Mouse (Mus musculus) limb, embryonic 14.5 days (tissue): ENCODE data around the gene Myo1c. TPM values are rescaled to one million over a fixed set of nuclear protein-coding genes. Genes with fewer than 3 reads are reported as not detected.

Experiments used
- ATAC-seq: fragments of 200-750 bp; cut with Nextera tagmentation; 2 replicates; pipeline ENCODE4 v1.8.0; 2017; ENCODE audit warnings: low read depth, moderate number of reproducible peaks, moderate TSS enrichment; ENCODE audit not compliant: low FRiP score
- DNase-seq: peaks from one replicate; pipeline ENCODE4 v3.0.0-alpha.2; 2015; ENCODE audit warnings: low spot score
- H3K27ac ChIP-seq: fragments of 300-500 bp; sonication (generic); replicated peaks from 2 replicates; pipeline ENCODE4 v1.5.1; 2014; ENCODE audit warnings: low read depth, mild to moderate bottlenecking, low read length, moderate library complexity, mixed read lengths
- H3K27me3 ChIP-seq: fragments of 300-500 bp; sonication (generic); 2 replicates; pipeline ENCODE4 v1.6.1; 2014; ENCODE audit warnings: low read length, mixed read lengths; ENCODE audit not compliant: control insufficient read depth, insufficient read depth
- H3K36me3 ChIP-seq: fragments of 300-500 bp; sonication (generic); 2 replicates; pipeline ENCODE4 v1.6.1; 2014; ENCODE audit warnings: mild to moderate bottlenecking, low read length, moderate library complexity, mixed read lengths; ENCODE audit not compliant: control insufficient read depth, insufficient read depth
- H3K4me1 ChIP-seq: fragments of 300-500 bp; sonication (generic); 2 replicates; pipeline ENCODE4 v1.6.1; 2014; ENCODE audit warnings: antibody characterized with exemption, low read length, mixed read lengths; ENCODE audit not compliant: control insufficient read depth, insufficient read depth
- H3K4me2 ChIP-seq: fragments of 300-500 bp; sonication (generic); replicated peaks from 2 replicates; pipeline ENCODE4 v1.6.1; 2014; ENCODE audit warnings: low read depth, mild to moderate bottlenecking, low read length, moderate library complexity; ENCODE audit not compliant: severe bottlenecking
- H3K4me3 ChIP-seq: fragments of 300-500 bp; sonication (generic); replicated peaks from 2 replicates; pipeline ENCODE4 v1.5.1; 2014; ENCODE audit warnings: low read length
- H3K9ac ChIP-seq: fragments of 300-500 bp; sonication (generic); 2 replicates; pipeline ENCODE4 v1.6.1; 2014; ENCODE audit warnings: mild to moderate bottlenecking, low read depth, low read length, moderate library complexity; ENCODE audit not compliant: severe bottlenecking
- H3K9me3 ChIP-seq: fragments of 300-500 bp; sonication (generic); 2 replicates; pipeline ENCODE4 v1.6.1; 2016; ENCODE audit warnings: low read length; ENCODE audit not compliant: control insufficient read depth
- POLR2A ChIP-seq: fragments of 200-500 bp; IDR thresholded peaks from 2 replicates; pipeline ENCODE4 v1.8.0; 2012; ENCODE audit warnings: inconsistent platforms, mild to moderate bottlenecking, moderate library complexity, borderline replicate concordance; ENCODE audit not compliant: insufficient read depth, insufficient read length; ENCODE audit errors: extremely low read depth
- WGBS: fragments of 180-500 bp; shearing (Covaris S2); extraction: QIAGEN DNeasy Blood & Tissue Kit; methylation state at CpG from one replicate; pipeline ENCODE4 v1.1.7; 2014; 5-methylcytosine and 5-hydroxymethylcytosine counted together
- polyA plus RNA-seq, 2 experiments: library from polyadenylated mRNA; depleted of rRNA in 1 of 2; stranded (reverse) in 1 of 2; unstranded in 1 of 2; fragments of >200 nt; fragmentation: Nextera tagmentation in 1 of 2; extraction: Ambion mirVana in 1 of 2; gene quantifications; 2 replicates each; pipeline versions ENCODE4 v1.2.1 to v1.2.3; 2012 to 2014

Myo1c gene
- polyA plus RNA-seq, 2 experiments, result 44.3 to 54.2 TPM

DNA sequence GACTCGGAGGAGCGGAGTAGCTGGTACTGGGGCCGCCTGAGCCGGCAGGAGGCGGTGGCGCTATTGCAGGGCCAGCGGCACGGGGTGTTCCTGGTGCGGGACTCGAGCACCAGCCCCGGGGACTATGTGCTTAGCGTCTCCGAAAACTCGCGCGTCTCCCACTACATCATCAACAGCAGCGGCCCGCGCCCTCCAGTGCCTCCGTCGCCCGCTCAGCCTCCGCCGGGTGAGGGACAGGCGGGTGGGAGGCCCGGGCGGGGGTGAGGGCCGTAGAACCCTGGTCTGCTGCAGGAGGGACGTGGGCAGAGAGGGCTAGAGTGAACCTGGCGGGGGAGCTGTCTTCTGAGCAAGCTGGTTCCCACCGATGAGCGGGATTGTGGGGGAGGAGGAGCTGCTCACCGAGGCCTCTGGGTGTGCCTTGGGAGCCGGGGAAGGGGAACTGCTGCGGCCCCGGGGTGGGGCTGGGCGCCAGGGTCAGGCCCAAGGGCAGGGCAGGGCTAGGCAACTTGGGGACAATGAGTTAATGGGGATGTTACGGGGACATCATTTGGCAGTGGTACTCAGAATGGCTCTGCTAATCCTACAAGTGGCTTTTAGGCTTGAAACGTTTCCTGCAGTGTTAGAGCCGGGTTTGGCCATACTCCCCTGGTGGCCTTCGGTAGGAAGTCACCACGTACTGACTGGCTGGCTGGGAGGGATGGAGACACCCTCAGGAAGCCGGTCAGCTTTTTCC lies 29.3 kb downstream of the Myo1c start:
- under 1% methylated on average over 24 of the region's 43 CpGs for WGBS
- peak overlapping the region; percentile 86 for H3K27ac ChIP-seq
- H3K27me3 ChIP-seq, result no peaks in the 10 kb centered on the region
- H3K9ac ChIP-seq, result peak overlapping the region; percentile 88
- no peak for TF ChIP-seq POLR2A
- H3K4me2 ChIP-seq, result peak overlapping the region; percentile 67
- DNase-seq (peak; percentile 53), ATAC-seq (peak; percentile 75)
- H3K36me3 ChIP-seq, result peaks cover 14% of the 10 kb centered on the region
- H3K9me3 ChIP-seq, result no peaks in the 10 kb centered on the region
- H3K4me1 ChIP-seq, result peaks cover 14% of the 10 kb centered on the region
- peak overlapping the region; percentile 96 for H3K4me3 ChIP-seq

DNA sequence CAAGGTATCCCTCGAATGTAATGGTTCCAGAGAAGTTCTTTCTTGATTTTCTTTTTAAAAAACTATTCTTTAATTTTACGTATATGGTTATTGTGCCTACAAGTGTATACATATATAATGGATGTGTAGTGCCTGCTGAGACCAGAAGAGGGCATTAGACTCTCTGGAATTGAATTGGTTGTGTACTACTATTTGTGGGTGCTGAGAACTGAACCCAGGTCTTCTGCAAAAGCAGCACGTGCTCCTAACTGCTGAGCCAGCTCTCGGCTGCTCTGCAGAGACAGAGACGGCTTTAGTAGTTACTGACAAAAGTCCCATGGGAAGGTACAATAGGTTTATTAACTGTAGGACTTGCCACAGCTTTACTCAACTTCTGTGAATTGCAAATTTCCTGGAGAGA lies 34.2 kb downstream of the Myo1c start:
- Histone ChIP-seq H3K27me3 (no peaks in the 10 kb centered on the region), H3K27ac (no peak overlapping the region), H3K9ac (no peak overlapping the region), H3K4me3 (no peak overlapping the region), H3K4me1 (peaks cover 11% of the 10 kb centered on the region; the same call in 1 of the 2 replicates), H3K9me3 (no peaks in the 10 kb centered on the region), H3K4me2 (no peak overlapping the region), H3K36me3 (peaks cover 17% of the 10 kb centered on the region)
- TF ChIP-seq POLR2A, result no peak
- DNase-seq (no peak), ATAC-seq (no peak)
- WGBS, result 81% methylated on average over 5 of the region's 5 CpGs

DNA sequence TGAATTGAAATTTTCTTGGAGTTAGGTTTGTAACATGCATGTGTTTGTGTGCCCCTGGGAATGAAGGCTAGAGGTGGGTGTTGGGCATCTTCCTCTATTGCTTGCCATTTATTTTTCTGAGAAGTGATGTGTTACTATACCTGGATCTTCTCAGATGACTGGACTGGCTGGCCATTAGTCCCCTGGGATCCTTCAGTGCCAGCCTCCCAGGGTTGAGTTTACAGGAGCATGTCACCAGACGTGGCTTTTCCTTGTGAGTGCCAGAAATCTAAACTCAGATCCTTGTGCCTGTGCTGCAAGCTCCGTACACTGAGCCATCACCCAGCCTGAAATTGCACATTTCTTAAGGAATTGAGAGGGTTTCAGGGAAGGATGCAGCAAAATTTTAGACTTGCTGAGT lies 34.7 kb downstream of the Myo1c start:
- Histone ChIP-seq H3K9me3 (no peaks in the 10 kb centered on the region), H3K36me3 (peaks cover 17% of the 10 kb centered on the region), H3K9ac (no peak overlapping the region), H3K4me1 (peaks cover 11% of the 10 kb centered on the region; the same call in 1 of the 2 replicates), H3K27me3 (no peaks in the 10 kb centered on the region), H3K4me3 (no peak overlapping the region), H3K27ac (no peak overlapping the region), H3K4me2 (no peak overlapping the region)
- TF ChIP-seq POLR2A, result no peak
- DNase-seq (no peak), ATAC-seq (no peak)
- 64% methylated on average over 2 of the region's 2 CpGs for WGBS

DNA sequence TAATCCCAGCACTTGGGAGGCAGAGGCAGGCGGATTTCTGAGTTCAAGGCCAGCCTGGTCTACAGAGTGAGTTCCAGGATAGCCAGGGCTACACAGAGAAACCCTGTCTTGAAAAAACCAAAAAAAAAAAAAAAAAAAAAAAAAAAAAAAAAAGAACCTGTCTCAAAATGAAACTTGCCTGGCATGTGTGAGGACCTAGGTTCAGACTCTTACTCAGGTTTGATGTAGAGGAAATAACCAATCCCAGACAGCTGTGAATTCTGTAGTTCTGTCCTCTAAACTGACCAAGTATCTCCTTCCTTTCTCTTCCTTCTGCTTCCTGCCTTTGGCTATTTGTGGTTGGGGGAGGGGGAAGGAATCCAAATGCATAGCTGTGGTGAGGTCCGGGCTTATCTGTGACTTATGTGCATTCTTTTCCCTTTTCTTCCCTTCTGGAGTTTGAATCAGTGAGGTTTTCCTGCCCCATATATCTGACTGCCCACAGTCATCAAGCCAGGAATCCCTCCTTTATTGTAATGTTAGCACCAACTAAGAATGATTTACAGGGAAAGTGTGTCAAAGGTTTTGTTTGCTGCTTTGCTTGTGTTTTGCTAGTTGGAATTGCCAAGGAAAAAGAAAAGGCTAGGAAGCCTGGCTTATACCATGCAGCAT lies 37.2 kb downstream of the Myo1c start:
- TF ChIP-seq POLR2A, result no peak
- 69% methylated on average over 2 of the region's 2 CpGs for WGBS
- no peaks in the 10 kb centered on the region for H3K27me3 ChIP-seq
- H3K27ac ChIP-seq, result no peak overlapping the region
- H3K36me3 ChIP-seq, result peaks cover 28% of the 10 kb centered on the region
- DNase-seq, result no peak
- no peak overlapping the region for H3K4me2 ChIP-seq
- H3K9ac ChIP-seq, result no peak overlapping the region
- no peak for ATAC-seq
- H3K9me3 ChIP-seq, result no peaks in the 10 kb centered on the region
- no peaks in the 10 kb centered on the region for H3K4me1 ChIP-seq
- H3K4me3 ChIP-seq, result no peak overlapping the region

- H3K4me1 ChIP-seq, result no peaks in the 10 kb centered on the region
- DNase-seq (no peak), ATAC-seq (no peak)
- no peak overlapping the region for H3K9ac ChIP-seq
- H3K9me3 ChIP-seq, result no peaks in the 10 kb centered on the region
- 86% methylated on average over 2 of the region's 2 CpGs for WGBS
- H3K27me3 ChIP-seq, result no peaks in the 10 kb centered on the region
- H3K4me2 ChIP-seq, result no peak overlapping the region
- no peak overlapping the region for H3K4me3 ChIP-seq
- peaks cover 31% of the 10 kb centered on the region for H3K36me3 ChIP-seq
- no peak for TF ChIP-seq POLR2A
- no peak overlapping the region for H3K27ac ChIP-seq
Measured at GRCm38 (mm10) chr11:75688132-75688531, 37.8 kb downstream of the Myo1c start.
